Mouse (Mus musculus): Measurements from ENCODE around the gene Crygd. TPM values are rescaled to one million over a fixed set of nuclear protein-coding genes. Genes with fewer than 3 reads are reported as not detected.

Crygd gene
- total RNA-seq, 4 experiments from 2014 or later: not detected

DNA sequence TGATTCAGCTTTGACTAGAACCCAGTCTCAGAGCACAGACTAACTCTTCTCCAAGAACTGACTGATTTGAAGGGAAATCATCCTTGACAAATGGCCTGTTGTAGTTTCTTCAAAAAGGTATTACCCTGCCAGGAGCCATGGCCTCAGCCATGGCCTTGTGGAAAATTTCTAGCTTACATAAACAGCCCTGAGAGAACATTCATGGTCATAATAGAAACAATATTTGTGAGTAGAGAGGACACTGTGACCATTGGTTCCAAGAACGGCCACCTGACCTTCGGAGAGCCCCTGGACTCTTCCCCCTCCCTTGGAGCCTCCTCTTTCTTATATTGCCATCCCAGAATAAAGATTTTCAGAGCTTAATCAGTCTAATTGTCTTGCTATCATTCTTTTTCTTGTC lies 19.8 kb downstream of the Crygd start:
- no peak for DNase-seq (ENCODE audit: low spot score in 2 of 2)

DNA sequence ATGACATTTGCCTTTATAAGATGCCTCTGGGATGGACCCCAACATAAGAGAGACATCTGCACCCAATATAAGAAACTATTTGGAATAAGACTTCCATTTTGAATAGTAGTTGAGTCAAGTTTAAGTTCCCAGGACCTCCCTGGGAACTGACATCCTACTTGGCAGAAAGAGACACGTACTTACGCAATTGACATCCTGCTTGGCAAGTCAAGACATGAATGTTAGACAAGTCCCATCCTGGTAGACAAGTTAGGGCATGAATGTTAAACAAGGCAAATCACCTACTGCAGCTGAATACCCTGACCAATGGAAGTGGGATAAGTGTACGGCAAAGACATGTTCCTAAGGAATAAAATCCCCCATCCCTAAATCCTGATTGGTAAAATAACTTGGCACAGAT lies 21.4 kb downstream of the Crygd start:
- DNase-seq (ENCODE audit: low spot score in 2 of 2): no peak

DNA sequence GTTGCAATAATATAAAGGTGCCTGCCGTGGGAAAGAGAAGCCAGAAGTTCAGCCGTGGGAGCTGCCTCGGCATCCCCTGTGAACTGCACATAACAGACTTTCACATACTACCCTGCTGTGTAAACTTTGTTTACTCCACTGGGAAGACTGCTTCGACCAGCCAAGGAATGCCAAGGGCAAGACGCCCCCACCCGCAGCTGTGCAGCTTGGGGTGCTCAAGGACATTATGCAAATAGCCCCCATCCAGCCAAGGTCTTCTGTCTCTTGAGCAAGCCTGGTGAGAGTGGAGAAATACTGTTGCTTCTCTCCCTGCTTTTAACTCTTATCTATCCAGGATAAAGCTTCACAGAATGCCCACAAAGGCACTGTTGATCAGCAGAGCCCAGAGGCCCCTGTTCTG lies 22.4 kb downstream of the Crygd start:
- no peak for DNase-seq (ENCODE audit: low spot score in 2 of 2)

DNA sequence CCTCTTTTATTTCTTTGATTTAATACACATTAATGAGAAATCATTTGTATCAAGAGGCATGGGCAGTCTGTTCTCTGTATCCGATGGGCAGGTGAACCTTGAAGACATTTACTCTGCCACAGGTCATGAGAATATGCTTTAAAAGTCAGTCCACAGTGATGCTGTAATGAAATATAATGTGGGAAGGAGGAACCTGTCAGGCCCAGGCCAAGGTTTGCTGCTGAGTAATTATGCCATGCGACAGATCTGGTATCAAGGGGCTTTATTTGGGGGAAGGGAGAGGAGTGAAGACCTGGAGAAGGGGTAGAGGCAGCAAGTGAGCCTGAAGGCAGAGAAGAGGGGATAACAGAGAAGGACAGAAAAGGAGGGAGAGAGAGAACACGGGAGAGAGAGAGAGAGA lies 23.6 kb downstream of the Crygd start:
- DNase-seq (ENCODE audit: low spot score in 2 of 2): no peak

DNA sequence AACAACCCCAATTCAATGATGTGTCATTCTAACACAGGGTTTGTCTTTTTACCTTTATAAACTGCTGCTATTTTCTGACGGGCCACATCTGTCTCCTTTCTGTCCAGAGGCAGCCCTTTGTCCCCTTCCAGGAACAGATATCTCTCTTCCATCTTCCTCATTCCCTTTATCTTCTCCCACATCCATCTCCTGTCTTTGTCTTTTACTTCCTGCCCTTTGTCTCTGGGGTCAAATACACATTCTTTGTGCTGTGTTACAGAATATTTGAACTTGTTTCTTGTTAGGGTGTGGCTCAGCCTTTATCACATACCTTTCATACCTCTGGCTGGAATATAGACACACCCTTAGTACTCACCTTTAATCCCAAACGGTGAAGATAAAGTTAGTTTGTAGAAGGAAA lies 25.7 kb downstream of the Crygd start:
- DNase-seq (ENCODE audit: low spot score in 2 of 2): no peak

DNA sequence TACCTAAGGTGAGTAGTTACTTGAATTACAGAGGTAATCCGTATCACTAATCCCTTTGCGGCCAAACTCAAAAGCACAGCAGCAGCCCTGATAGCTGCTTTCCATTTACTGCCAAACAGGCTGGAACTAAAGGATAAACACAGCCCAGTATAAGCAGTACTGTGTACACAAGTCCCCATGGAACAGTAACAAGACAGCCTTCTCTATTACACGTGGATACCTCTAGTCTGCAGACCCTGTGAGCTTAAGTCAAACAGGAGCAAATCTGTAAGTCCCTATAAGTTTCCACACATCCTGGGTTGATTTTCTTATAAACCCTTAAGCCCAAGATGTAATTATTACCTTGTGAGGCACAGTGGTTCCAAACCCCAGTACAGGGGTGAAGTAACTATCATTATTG lies 27.7 kb downstream of the Crygd start:
- DNase-seq (ENCODE audit: low spot score in 2 of 2): no peak

DNA sequence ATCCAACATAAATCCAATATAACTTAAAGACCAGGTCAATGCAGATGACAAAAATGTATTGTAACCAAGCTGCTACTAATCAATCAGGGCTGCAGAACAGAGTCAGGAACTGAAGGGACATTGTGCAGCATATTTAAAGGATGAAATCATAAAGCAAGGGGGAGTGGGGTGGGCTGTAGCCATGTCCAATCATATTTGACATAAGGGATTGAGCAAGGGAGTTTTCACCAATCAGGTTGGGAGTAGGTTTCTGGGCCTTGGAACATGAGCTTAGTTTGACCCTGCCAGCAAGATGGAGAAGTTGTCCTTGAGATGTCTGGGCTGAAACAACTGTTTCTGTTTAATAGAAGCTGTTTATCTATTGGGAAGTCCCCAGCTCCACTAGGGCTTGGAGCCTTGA lies 30.6 kb downstream of the Crygd start, which contains the start of gene Akr1cl:
Gene Akr1cl (minus strand): TSS at position 119 of the 400 bp plus-strand sequence.
- DNase-seq (ENCODE audit: low spot score in 2 of 2): no peak

DNA sequence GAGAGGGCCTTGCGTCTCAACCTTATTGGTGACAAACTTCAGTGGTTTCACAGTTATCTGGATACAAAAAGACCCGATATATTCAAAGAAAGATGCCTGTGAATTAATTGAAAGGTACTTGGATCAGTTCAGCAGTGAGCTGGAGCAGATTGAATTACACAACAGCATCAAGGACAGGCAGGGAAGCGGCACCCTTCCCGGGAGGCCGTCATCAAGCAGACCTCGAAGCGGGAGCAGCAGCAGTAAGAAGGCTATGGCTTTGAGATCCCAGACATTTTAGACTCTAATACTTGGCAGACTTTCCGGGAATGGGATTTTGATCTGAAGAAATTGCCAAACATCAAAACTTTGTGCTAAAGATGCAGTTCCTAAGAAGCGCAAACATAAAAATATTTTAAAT lies 35.0 kb downstream of the Crygd start:
- DNase-seq (ENCODE audit: low spot score in 2 of 2): no peak

DNA sequence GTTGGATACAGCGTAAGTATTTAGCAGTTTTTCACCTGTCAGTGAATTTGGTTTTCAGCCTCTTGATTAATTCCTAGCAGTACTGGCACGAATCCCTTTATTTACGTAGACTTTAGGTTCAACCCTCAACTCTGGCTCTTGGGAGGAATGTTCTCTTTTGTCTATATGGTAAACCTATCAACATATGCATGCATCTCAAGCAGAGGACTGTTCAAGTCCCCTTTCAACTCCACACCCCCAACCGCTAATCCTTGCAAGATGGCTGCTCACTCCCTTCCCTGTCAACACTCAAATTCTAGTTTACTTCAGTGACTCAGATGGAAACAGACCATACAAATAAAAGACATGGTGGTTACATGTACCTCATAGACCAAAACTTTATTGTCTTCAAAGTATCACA lies 50.5 kb downstream of the Crygd start:
- DNase-seq (ENCODE audit: low spot score in 2 of 2): no peak

Other genes with a start within 250 kb of the Crygd start
- 10 to 100 TPM; 39.0 to 47.4 (median 43.7) TPM for gene Plekhm3, start 106.6 kb downstream of the Crygd start, total RNA-seq (2022)
- under 1 TPM in 2 of 4 experiments, not detected in 2; 0.39 to 0.44 TPM for gene Akr1cl, start 30.7 kb downstream of the Crygd start, total RNA-seq (2022)
- gene Cryge, start 12.3 kb downstream of the Crygd start, total RNA-seq (2022): not detected
- gene Crygc, start 10.2 kb upstream of the Crygd start, total RNA-seq (2022): not detected
- not detected for gene Crygb, start 18.8 kb upstream of the Crygd start, total RNA-seq (2022)
- 1 to 10 TPM in 1 of 4 experiments, not detected in 3; 1.6 TPM for gene Cryga, start 39.9 kb upstream of the Crygd start, total RNA-seq (2022)
- 1 to 10 TPM in 3 of 4 experiments, not detected in 1; 1.2 to 1.6 (median 1.6) TPM for gene Gm28845, start 56.1 kb upstream of the Crygd start, total RNA-seq (2022)
- 1 to 10 TPM; 5.6 to 7.6 (median 6.1) TPM for gene D630023F18Rik, start 59.8 kb upstream of the Crygd start, total RNA-seq (2022)
- gene Idh1, start 123.0 kb upstream of the Crygd start, total RNA-seq (2022): 10 to 100 TPM; 45.9 to 54.9 (median 47.3) TPM
- 10 to 100 TPM; 46.0 to 56.0 (median 49.4) TPM for gene Pikfyve, start 123.2 kb upstream of the Crygd start, total RNA-seq (2022)
- gene Pth2r, start 218.6 kb upstream of the Crygd start, total RNA-seq (2022): 1 to 10 TPM; 1.3 to 1.8 (median 1.3) TPM

Measured in left cerebral cortex, adult 8-10 months (tissue).